Mouse (Mus musculus) heart, adult 2 months (tissue): ENCODE results near the gene Tex48.

Source experiments
- CTCF ChIP-seq: fragments of 200-600 bp; IDR thresholded peaks from 2 replicates; pipeline ENCODE4 v1.8.1; 2022; ENCODE audit warnings: antibody characterized with exemption, mild to moderate bottlenecking, moderate library complexity
- POLR2A ChIP-seq: fragments of 200-500 bp; IDR thresholded peaks from 2 replicates; pipeline ENCODE4 v1.6.1; 2011; ENCODE audit warnings: mild to moderate bottlenecking, low read depth, low read length, control low read depth; ENCODE audit not compliant: insufficient read depth

GRCm38 (mm10) chr4:63633181-63633580, 11.0 kb upstream of the Tex48 start:
- TF ChIP-seq CTCF (no peak), POLR2A (no peak)
